Mouse (Mus musculus) liver, embryonic 15.5 days (tissue): ENCODE results near the gene Ednra. TPM values are rescaled to one million over a fixed set of nuclear protein-coding genes. Genes with fewer than 3 reads are reported as not detected.
A peak's percentile ranks its signal among the peaks of the same experiment; 100 is the strongest.

Experiments
- ATAC-seq: fragments of 200-750 bp; cut with Nextera tagmentation; 2 replicates; pipeline ENCODE4 v1.8.0; 2017; ENCODE audit warnings: moderate number of reproducible peaks, mild to moderate bottlenecking, moderate library complexity; ENCODE audit not compliant: insufficient read depth
- H3K27ac ChIP-seq: fragments of 300-500 bp; sonication (generic); replicated peaks from 2 replicates; pipeline ENCODE4 v1.5.1; 2015; ENCODE audit warnings: mild to moderate bottlenecking, inconsistent platforms
- H3K27me3 ChIP-seq: fragments of 300-500 bp; sonication (generic); 2 replicates; pipeline ENCODE4 v1.6.1; 2015; ENCODE audit warnings: mild to moderate bottlenecking, inconsistent platforms
- H3K36me3 ChIP-seq: fragments of 300-500 bp; sonication (generic); replicated peaks from 2 replicates; pipeline ENCODE4 v1.6.1; 2015; ENCODE audit warnings: moderate library complexity, mild to moderate bottlenecking, inconsistent platforms
- H3K4me1 ChIP-seq: fragments of 300-500 bp; sonication (generic); replicated peaks from 2 replicates; pipeline ENCODE4 v1.6.1; 2015; ENCODE audit warnings: inconsistent platforms
- H3K4me2 ChIP-seq: fragments of 300-500 bp; sonication (generic); 2 replicates; pipeline ENCODE4 v1.6.1; 2015; ENCODE audit warnings: moderate library complexity, mild to moderate bottlenecking, inconsistent platforms
- H3K4me3 ChIP-seq: fragments of 300-500 bp; sonication (generic); replicated peaks from 2 replicates; pipeline ENCODE4 v1.5.1; 2015; ENCODE audit warnings: mild to moderate bottlenecking, inconsistent platforms
- H3K9ac ChIP-seq: fragments of 300-500 bp; sonication (generic); 2 replicates; pipeline ENCODE4 v1.6.1; 2015; ENCODE audit warnings: moderate library complexity, mild to moderate bottlenecking, inconsistent platforms
- H3K9me3 ChIP-seq: fragments of 300-500 bp; sonication (generic); replicated peaks from 2 replicates; pipeline ENCODE4 v1.6.1; 2016; ENCODE audit warnings: inconsistent platforms
- WGBS: fragments of 180-500 bp; shearing (Covaris S2); methylation state at CpG from one replicate; pipeline ENCODE4 v1.1.7; 2015; ENCODE audit warnings: mixed read lengths; ENCODE audit not compliant: insufficient replicate concordance; 5-methylcytosine and 5-hydroxymethylcytosine counted together
- polyA plus RNA-seq: library from polyadenylated mRNA; unstranded; fragments of >200 nt; fragmentation: Nextera tagmentation; extraction: Ambion mirVana; gene quantifications from 2 replicates; pipeline ENCODE4 v1.2.1, GENCODE M21; 2015

Ednra gene
- polyA plus RNA-seq = 3.0 TPM in 2 replicates

DNA sequence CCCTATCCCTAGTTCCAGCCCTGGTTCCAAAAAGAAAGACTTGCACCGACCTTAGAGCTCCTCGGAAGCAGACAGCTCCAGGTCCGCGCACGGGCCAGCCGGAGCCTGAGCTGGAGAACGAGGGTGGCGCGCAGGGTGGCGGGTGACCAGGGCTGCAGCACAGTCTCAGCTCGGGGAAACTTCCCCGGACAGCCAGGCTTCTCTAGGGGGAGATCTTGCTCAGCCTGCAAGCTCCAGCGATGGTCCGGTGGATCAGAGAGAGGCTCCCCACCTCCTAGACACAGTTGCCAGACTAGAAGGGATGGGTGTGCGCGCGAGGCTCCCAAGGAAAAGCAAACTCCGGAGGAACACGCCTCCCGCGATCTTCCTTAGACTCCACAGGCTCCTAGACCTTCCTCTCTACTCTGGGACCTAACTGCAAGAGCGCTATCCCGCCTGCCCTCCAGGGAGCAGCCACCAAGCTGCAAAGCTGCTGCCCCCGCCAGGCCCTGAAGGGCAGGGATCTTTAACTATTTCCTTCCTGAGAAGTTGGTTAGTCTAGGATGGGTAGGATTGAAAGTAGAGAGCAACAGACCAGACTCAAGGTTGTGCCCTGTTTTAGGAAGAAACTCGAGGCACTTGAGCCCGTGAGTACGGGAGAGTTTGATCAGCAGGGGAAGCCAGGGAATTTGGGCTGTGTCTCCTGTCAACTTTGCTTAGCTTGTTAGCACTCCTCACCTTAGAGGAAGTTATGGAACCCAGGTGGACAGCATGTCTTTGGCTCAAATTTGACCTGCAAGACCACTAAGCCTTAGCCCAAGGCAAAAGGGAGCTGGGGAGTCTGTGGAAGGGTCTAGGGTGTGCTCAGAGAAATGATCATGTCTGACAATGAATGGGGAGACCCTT lies at the start of gene Ednra:
Ednra (minus strand) TSS at position 419 of the 885 bp plus-strand sequence.
- H3K36me3 ChIP-seq = no peaks in the 10 kb centered on the region
- no peaks in the 10 kb centered on the region for H3K9me3 ChIP-seq
- peak within 1 kb of the TSS; percentile 61 for H3K4me2 ChIP-seq
- peak within 1 kb of the TSS; percentile 11; the same call in 1 of the 2 replicates for H3K27ac ChIP-seq
- ATAC-seq = peak; percentile 15; the same call in 1 of the 2 replicates
- peaks cover 9% of the 10 kb centered on the region for H3K4me1 ChIP-seq
- H3K4me3 ChIP-seq = peak within 1 kb of the TSS; percentile 44
- H3K27me3 ChIP-seq = no peaks in the 10 kb centered on the region
- 4% methylated on average over 27 of the region's 27 CpGs for WGBS
- H3K9ac ChIP-seq = no peak within 1 kb of the TSS

DNA sequence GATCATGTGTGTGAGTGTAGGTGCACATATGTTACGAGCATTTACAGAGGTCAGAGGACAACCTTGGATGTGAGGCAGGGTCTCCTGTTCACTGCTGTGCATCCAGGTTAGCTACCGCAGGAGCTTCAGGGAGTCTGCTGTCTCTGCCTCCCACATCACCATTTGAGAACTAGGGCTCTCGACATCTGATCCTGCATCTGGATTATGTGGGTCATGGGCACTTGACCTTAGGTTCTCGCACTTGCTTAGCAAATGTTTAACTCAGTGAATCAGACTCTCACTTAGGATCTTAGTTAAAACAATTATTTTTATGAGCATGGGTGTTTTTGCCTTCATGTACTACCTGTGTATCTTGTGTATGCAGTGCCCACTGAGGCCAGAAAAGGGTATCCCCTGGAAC lies 49.6 kb upstream of the Ednra start:
- no peak for ATAC-seq
- no peaks in the 10 kb centered on the region for H3K4me1 ChIP-seq
- H3K9me3 ChIP-seq = no peaks in the 10 kb centered on the region
- no peak overlapping the region for H3K9ac ChIP-seq
- 74% methylated on average over 4 of the region's 4 CpGs for WGBS
- H3K27ac ChIP-seq = no peak overlapping the region
- H3K4me2 ChIP-seq = no peak overlapping the region
- no peaks in the 10 kb centered on the region for H3K36me3 ChIP-seq
- H3K27me3 ChIP-seq = no peaks in the 10 kb centered on the region
- H3K4me3 ChIP-seq = no peak overlapping the region

DNA sequence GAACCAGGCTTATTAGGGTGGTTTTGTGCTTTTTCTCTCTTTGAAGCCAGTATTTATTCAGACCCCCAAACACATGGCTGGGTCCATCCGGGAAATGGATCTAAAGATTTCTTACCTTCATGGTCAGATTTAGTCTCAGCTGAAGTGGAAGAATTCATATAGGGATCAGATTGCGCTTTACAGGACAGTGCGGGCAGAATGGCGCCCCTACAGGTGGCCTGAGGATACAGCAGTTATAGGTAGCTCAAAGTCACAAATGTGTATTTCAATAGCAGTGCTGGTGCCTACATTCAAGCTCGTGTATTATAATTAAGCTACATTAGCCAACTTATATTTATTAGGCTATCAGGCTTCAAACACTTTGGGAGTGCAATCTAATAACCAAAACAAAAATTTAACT lies 49.0 kb upstream of the Ednra start:
- H3K4me1 ChIP-seq = no peaks in the 10 kb centered on the region
- no peaks in the 10 kb centered on the region for H3K27me3 ChIP-seq
- no peak overlapping the region for H3K9ac ChIP-seq
- H3K36me3 ChIP-seq = no peaks in the 10 kb centered on the region
- no peak overlapping the region for H3K4me3 ChIP-seq
- ATAC-seq = no peak
- WGBS = 57% methylated on average over 5 of the region's 5 CpGs
- H3K4me2 ChIP-seq = no peak overlapping the region
- H3K27ac ChIP-seq = no peak overlapping the region
- no peaks in the 10 kb centered on the region for H3K9me3 ChIP-seq

DNA sequence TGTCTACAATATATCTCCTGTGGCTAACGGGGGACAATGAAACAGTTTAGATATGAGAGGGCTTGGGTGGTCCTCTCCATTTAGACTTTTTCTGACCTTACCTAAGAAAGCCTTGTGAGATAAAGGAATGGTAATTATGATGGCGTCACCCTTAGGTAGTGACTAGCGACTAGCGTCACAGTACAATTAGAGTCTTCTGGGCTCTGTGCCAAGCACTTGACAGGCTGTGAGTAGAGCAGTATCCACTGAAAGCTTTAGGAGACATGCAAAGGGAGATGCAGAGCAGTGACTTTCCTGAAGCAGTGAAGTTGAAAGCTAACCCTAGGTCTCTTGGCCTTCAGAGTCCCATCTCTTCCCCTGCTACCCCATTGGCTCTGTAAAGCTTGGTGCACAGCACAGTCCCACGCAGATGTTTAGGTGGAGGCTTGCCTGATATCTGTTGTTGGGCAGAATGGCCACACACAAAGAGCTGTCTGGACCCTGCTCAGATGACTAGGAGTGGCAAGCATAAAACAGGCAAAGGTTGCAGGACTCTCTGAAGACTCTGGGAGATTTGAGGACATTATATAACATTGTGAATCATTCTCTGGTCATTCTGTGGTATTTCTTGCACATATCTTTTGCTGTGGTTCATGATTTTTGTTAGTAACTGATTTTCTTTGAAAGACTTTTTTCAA lies 48.1 kb upstream of the Ednra start:
- H3K4me2 ChIP-seq = no peak overlapping the region
- 72% methylated on average over 5 of the region's 5 CpGs for WGBS
- H3K36me3 ChIP-seq = no peaks in the 10 kb centered on the region
- no peak for ATAC-seq
- H3K4me3 ChIP-seq = no peak overlapping the region
- H3K9me3 ChIP-seq = no peaks in the 10 kb centered on the region
- H3K27me3 ChIP-seq = no peaks in the 10 kb centered on the region
- H3K9ac ChIP-seq = no peak overlapping the region
- H3K27ac ChIP-seq = no peak overlapping the region
- no peaks in the 10 kb centered on the region for H3K4me1 ChIP-seq

DNA sequence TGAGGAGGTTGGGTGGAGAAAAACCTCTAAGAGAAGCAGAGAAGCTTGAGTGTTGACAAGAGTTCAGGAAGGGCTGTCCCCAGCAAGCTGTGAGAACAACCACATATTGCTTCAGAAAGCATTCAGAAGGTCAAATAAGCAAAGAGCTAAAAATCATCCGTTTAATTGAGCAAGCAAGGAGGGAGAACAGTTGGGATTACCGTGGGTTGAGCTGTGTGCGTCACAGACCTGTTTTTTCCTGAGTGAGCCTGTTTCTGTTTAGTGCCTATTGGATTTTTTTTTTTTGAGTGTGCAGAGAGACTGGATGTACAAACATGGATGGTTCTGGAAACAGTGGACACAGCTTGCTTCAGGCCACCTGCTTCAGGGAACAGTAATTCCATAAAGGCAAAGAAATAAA lies 46.7 kb upstream of the Ednra start:
- no peaks in the 10 kb centered on the region for H3K4me1 ChIP-seq
- no peaks in the 10 kb centered on the region for H3K9me3 ChIP-seq
- H3K27ac ChIP-seq = no peak overlapping the region
- 61% methylated on average over 3 of the region's 3 CpGs for WGBS
- no peak overlapping the region for H3K4me2 ChIP-seq
- ATAC-seq = no peak
- no peaks in the 10 kb centered on the region for H3K36me3 ChIP-seq
- H3K4me3 ChIP-seq = no peak overlapping the region
- no peak overlapping the region for H3K9ac ChIP-seq
- no peaks in the 10 kb centered on the region for H3K27me3 ChIP-seq

DNA sequence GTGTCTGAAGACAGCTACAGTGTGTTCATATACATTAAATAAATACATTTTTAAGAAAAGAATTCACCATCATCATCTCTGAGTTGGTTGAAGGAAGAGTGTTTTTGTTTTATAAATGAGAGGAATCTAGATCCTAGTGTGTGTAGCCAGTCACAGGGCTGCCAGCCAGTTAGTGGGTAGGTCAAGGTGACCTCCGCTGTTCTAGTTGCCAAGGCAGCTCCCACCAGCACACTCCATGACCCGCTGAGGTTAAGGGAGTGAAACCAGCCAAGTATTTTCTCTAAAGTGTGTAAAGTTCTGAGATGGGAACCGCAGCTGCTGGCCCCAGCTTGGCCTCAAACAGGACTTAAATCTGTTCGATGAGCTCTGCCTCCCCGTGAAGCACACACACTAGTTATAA lies 44.7 kb upstream of the Ednra start:
- no peak overlapping the region for H3K4me2 ChIP-seq
- H3K36me3 ChIP-seq = no peaks in the 10 kb centered on the region
- H3K27me3 ChIP-seq = no peaks in the 10 kb centered on the region
- no peak overlapping the region for H3K4me3 ChIP-seq
- no peaks in the 10 kb centered on the region for H3K9me3 ChIP-seq
- H3K4me1 ChIP-seq = no peaks in the 10 kb centered on the region
- H3K27ac ChIP-seq = no peak overlapping the region
- ATAC-seq = no peak
- WGBS = 76% methylated on average over 5 of the region's 5 CpGs
- H3K9ac ChIP-seq = no peak overlapping the region

DNA sequence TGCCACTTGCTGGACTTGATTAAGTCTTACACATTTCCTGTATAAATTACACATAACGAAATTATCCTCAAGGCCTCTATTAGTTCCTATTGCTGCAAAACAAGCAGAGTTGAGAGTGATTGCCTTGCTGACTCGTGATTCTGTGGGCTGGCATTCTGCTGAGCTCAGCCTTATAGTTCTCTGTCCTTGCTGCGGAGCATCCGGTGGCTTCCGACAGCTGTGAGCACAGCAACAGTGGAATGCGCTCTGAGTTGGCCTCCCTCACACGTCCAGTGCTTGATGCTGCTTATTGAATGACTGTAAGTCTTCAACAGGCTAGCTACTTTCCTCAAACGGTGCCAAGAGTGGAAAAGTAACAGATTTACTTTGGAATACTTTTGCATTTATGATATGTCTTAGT lies 40.0 kb upstream of the Ednra start:
- H3K4me1 ChIP-seq = no peaks in the 10 kb centered on the region
- H3K36me3 ChIP-seq = no peaks in the 10 kb centered on the region
- no peak overlapping the region for H3K4me2 ChIP-seq
- WGBS = 56% methylated on average over 8 of the region's 8 CpGs
- no peak overlapping the region for H3K27ac ChIP-seq
- ATAC-seq = no peak
- H3K27me3 ChIP-seq = no peaks in the 10 kb centered on the region
- no peak overlapping the region for H3K9ac ChIP-seq
- no peak overlapping the region for H3K4me3 ChIP-seq
- H3K9me3 ChIP-seq = no peaks in the 10 kb centered on the region

DNA sequence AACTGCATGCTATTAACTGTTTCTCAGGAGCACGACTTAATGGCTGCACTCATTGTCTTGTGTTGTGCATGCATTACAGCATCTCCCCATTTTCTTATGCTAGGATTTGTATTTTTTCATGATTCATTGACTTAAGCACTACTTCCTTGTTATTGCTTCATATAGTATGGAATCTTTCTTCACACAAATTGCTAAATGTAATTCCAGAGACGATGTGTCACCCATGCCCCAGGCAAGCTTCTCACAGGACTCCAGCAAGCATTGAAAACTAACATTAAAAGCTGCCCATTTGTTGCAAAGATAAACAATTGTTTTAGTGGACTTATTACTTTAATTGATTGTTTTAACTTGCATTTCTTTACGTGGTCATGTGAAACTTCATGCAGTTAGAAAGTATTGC lies 38.7 kb upstream of the Ednra start:
- 54% methylated on average over 3 of the region's 3 CpGs for WGBS
- H3K4me2 ChIP-seq = no peak overlapping the region
- no peak overlapping the region for H3K27ac ChIP-seq
- H3K9me3 ChIP-seq = no peaks in the 10 kb centered on the region
- no peaks in the 10 kb centered on the region for H3K4me1 ChIP-seq
- H3K4me3 ChIP-seq = no peak overlapping the region
- no peaks in the 10 kb centered on the region for H3K36me3 ChIP-seq
- H3K9ac ChIP-seq = no peak overlapping the region
- no peak for ATAC-seq
- H3K27me3 ChIP-seq = no peaks in the 10 kb centered on the region

DNA sequence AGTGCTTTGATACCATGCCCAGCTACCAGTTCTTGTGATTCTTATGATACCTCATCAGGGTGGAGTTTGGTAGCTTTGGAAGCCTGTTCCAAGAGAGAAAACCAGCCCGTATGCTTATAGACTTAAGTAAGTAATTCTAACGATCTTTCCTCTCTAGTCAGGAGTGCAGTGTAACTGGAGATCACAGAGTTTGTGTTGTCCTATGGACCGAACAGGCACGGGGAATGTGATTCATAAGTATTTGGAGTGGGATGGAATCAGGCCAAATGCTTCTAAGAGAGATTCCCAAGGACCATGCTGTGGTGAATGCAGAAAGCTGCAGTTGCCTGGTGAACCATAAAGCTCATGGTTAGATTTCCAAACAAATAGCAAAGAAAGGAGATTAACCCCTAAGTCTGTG lies 31.2 kb upstream of the Ednra start:
- no peaks in the 10 kb centered on the region for H3K9me3 ChIP-seq

DNA sequence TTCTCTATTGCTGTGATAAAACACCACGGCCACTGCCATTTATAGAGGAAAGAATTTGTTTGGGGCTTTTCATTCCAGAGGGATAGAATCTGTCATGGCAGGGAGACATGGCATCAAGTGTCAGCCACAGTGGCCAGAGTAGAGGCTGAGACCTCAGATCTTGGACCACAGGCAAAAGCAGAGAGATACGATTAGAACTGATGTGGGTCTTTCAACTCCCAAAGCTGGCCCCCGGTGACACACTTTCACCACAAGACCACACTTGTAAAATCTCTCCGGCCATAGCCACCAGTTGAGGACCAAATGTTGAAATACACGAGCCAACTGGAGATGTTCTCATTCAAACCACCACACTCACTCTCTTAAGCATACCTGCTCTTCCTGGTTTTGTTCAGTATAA lies 29.5 kb upstream of the Ednra start:
- Histone ChIP-seq H3K9ac (no peak overlapping the region), H3K36me3 (no peaks in the 10 kb centered on the region), H3K4me3 (no peak overlapping the region), H3K27ac (no peak overlapping the region), H3K4me1 (no peaks in the 10 kb centered on the region), H3K27me3 (no peaks in the 10 kb centered on the region), H3K9me3 (no peaks in the 10 kb centered on the region), H3K4me2 (no peak overlapping the region)
- no peak for ATAC-seq
- 66% methylated on average over 5 of the region's 5 CpGs for WGBS

More for the DNA sequence above, 31.2 kb upstream of the Ednra start:
- Histone ChIP-seq H3K4me1 (no peaks in the 10 kb centered on the region), H3K27me3 (no peaks in the 10 kb centered on the region), H3K4me3 (no peak overlapping the region), H3K36me3 (no peaks in the 10 kb centered on the region), H3K27ac (no peak overlapping the region), H3K4me2 (no peak overlapping the region), H3K9ac (no peak overlapping the region)
- no peak for ATAC-seq
- WGBS = 66% methylated on average over 4 of the region's 4 CpGs

DNA sequence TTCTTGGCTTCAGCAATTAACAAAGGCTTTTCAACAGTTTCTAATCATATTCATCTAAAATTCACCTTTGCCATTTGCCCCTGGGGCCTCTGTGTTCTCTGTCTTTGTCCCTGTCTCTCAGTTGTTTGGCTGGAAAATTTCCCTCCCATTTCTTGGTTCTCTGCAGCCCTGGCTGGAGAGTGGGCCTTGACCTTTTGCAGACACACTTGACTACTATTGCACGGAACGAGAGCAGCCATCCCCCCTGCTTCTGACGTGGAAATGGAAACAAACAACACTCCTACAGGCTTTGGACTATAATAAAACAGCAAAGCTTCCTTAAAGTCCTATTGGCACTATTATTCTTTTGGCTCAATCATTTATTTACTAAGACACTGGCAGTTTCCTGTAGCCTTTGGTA lies 27.8 kb upstream of the Ednra start:
- 60% methylated on average over 3 of the region's 3 CpGs for WGBS
- Histone ChIP-seq H3K27me3 (no peaks in the 10 kb centered on the region), H3K36me3 (no peaks in the 10 kb centered on the region), H3K9me3 (no peaks in the 10 kb centered on the region), H3K9ac (no peak overlapping the region), H3K4me2 (no peak overlapping the region), H3K4me1 (no peaks in the 10 kb centered on the region), H3K27ac (no peak overlapping the region), H3K4me3 (no peak overlapping the region)
- ATAC-seq = no peak
